Mouse (Mus musculus) forebrain, embryonic 16.5 days (tissue): ENCODE measurements around the gene Armc2. TPM values are rescaled to one million over a fixed set of nuclear protein-coding genes. Genes with fewer than 3 reads are reported as not detected.
A peak's percentile ranks its signal among the peaks of the same experiment; 100 is the strongest.

Experiments
- ATAC-seq: fragments of 200-750 bp; cut with Nextera tagmentation; 2 replicates; pipeline ENCODE4 v1.8.0; 2017; ENCODE audit warnings: mild to moderate bottlenecking, moderate library complexity
- H3K27ac ChIP-seq: fragments of 300-500 bp; sonication (generic); 2 replicates; pipeline ENCODE4 v1.5.1; 2014; ENCODE audit warnings: low read length, control low read depth
- H3K27me3 ChIP-seq: fragments of 300-500 bp; sonication (generic); replicated peaks from 2 replicates; pipeline ENCODE4 v1.6.1; 2014; ENCODE audit warnings: low read length; ENCODE audit not compliant: control insufficient read depth, insufficient read depth
- H3K36me3 ChIP-seq: fragments of 300-500 bp; sonication (generic); 2 replicates; pipeline ENCODE4 v1.6.1; 2014; ENCODE audit not compliant: control insufficient read depth, insufficient read depth
- H3K4me1 ChIP-seq: fragments of 300-500 bp; sonication (generic); replicated peaks from 2 replicates; pipeline ENCODE4 v1.6.1; 2014; ENCODE audit warnings: low read length; ENCODE audit not compliant: control insufficient read depth, insufficient read depth
- H3K4me2 ChIP-seq: fragments of 300-500 bp; sonication (generic); 2 replicates; pipeline ENCODE4 v1.6.1; 2014; ENCODE audit warnings: mild to moderate bottlenecking, low read length, control low read depth
- H3K4me3 ChIP-seq: fragments of 300-500 bp; sonication (generic); replicated peaks from 2 replicates; pipeline ENCODE4 v1.5.1; 2014; ENCODE audit warnings: mild to moderate bottlenecking, low read length, control low read depth
- H3K9ac ChIP-seq: fragments of 300-500 bp; sonication (generic); replicated peaks from 2 replicates; pipeline ENCODE4 v1.6.1; 2014; ENCODE audit warnings: low read depth, low read length, control low read depth
- H3K9me3 ChIP-seq: fragments of 300-500 bp; sonication (generic); 2 replicates; pipeline ENCODE4 v1.6.1; 2016; ENCODE audit warnings: low read length; ENCODE audit not compliant: control insufficient read depth
- WGBS: fragments of 180-500 bp; shearing (Covaris S2); extraction: QIAGEN DNeasy Blood & Tissue Kit; methylation state at CpG from one replicate; pipeline ENCODE4 v1.1.7; 2014; 5-methylcytosine and 5-hydroxymethylcytosine counted together
- polyA plus RNA-seq: library from polyadenylated mRNA; unstranded; fragments of >200 nt; fragmentation: Nextera tagmentation; extraction: Ambion mirVana; gene quantifications from 2 replicates; pipeline ENCODE4 v1.2.1, GENCODE M21; 2015

Gene Armc2
- polyA plus RNA-seq, 1 experiment from 2014 or later: 8.2 TPM

DNA sequence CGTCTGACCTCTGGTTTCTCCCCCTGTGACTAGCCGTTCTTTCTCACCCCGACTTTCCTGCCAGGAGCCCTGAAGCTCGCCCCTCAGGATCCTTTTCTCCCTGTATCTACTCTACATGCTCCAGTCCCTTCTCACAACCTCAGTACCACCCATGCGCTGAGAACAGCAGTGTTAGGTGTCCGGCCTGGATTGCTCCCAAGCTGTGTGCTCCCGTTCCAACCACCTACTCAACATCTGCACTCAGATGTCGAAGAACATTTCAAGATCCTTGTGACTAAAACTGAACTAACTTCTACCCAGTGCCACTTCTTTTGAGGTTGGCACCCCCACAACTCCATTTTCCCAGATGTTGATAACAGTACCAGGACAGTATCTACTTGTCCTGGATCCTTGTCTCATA is 30.4 kb upstream of the Armc2 start:
- Histone ChIP-seq H3K4me2 (no peak overlapping the region), H3K27me3 (no peaks in the 10 kb centered on the region), H3K4me1 (no peaks in the 10 kb centered on the region), H3K9ac (no peak overlapping the region), H3K4me3 (no peak overlapping the region), H3K9me3 (no peaks in the 10 kb centered on the region), H3K27ac (no peak overlapping the region), H3K36me3 (no peaks in the 10 kb centered on the region)
- WGBS: 93% methylated on average over 8 of the region's 8 CpGs
- no peak for ATAC-seq

DNA sequence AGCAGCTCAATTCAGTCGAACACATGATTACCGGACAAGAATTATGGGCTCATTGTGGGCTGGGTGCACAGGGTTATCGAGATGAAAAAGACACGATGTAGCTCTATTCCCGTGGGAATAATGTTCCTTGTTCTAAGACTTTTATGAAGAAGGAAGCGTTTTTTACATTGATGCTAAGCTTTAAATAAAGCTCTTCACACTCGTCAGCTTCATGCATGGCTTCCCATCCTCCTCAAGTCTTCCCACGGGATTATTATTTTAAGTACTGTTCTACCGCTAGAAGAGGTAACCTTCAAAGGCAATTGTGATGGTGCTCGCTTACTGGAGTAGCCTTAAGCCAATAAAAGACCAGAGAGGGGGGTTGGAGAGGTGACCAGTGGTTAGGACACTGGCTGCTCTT is 26.3 kb upstream of the Armc2 start:
- Histone ChIP-seq H3K4me3 (no peak overlapping the region), H3K9ac (no peak overlapping the region), H3K4me2 (no peak overlapping the region), H3K27me3 (no peaks in the 10 kb centered on the region), H3K9me3 (no peaks in the 10 kb centered on the region), H3K27ac (no peak overlapping the region), H3K4me1 (no peaks in the 10 kb centered on the region), H3K36me3 (no peaks in the 10 kb centered on the region)
- WGBS: 82% methylated on average over 10 of the region's 10 CpGs
- ATAC-seq: no peak

DNA sequence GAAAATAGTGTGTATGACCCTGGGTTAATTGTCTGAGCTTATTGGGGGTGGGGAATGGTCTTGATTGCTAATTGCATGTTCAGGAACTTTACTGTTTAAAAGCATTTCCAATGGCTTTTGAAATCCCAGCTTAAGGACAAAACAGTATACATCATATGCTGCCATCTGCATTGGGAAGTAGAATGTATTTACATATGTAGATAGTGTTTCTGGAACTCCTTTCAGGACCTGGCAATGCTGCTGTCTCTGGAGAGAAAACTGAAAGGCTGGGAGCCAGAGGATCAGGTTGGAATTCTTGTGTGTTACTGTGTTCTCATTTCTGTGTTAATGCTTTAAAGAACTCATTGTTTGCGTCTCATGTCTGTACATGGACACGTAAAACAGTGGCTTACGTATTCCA is 25.1 kb upstream of the Armc2 start:
- Histone ChIP-seq H3K4me2 (no peak overlapping the region), H3K4me3 (no peak overlapping the region), H3K9ac (no peak overlapping the region), H3K27me3 (no peaks in the 10 kb centered on the region), H3K9me3 (no peaks in the 10 kb centered on the region), H3K36me3 (no peaks in the 10 kb centered on the region), H3K27ac (no peak overlapping the region), H3K4me1 (no peaks in the 10 kb centered on the region)
- 88% methylated on average over 3 of the region's 3 CpGs for WGBS
- ATAC-seq: no peak

DNA sequence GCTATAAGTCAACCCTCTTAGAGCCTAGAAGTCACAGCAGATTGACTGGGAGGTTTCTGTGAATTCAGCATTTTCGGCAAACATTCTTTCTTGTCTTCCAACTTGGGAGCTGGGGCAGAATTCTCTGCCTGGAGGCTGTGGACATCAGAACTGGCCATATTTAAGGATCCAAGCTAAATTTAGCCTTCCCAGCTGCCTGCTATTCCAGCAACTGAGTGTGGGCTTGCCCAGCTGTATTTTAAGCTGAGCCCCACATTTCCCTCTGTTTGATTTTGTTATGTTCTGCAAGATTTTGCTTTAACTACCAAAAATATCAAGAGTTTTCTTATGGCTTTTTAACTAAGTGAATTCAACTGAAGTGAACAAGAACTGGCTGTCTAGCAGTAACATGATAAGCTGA is 24.6 kb upstream of the Armc2 start:
- WGBS: 82% methylated on average over 1 of the region's 1 CpGs
- no peak for ATAC-seq
- Histone ChIP-seq H3K36me3 (no peaks in the 10 kb centered on the region), H3K4me3 (no peak overlapping the region), H3K9me3 (no peaks in the 10 kb centered on the region), H3K27ac (no peak overlapping the region), H3K9ac (no peak overlapping the region), H3K27me3 (no peaks in the 10 kb centered on the region), H3K4me2 (no peak overlapping the region), H3K4me1 (no peaks in the 10 kb centered on the region)

DNA sequence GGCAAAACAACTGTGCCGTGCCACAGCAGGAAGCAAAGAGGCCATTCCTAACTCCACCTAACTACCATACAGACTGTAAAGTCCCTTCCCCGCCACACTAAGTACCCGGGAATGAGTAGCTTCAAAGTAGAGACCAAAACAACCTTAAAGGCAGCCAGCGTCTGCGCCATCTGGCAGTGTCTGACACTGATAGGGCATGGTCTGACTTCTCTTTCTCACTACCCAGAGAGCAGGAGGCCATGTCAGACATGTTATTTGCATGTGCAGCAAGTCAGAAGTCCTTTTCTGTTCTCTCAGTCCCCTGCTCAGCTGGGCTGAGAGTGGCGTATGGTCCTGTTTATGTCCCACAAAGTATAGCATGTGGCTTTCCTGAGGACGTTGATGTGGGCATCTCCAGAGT is 23.8 kb upstream of the Armc2 start:
- H3K27ac ChIP-seq: no peak overlapping the region
- no peaks in the 10 kb centered on the region for H3K27me3 ChIP-seq
- no peak for ATAC-seq
- no peak overlapping the region for H3K4me3 ChIP-seq
- H3K9me3 ChIP-seq: no peaks in the 10 kb centered on the region
- H3K4me1 ChIP-seq: no peaks in the 10 kb centered on the region
- H3K4me2 ChIP-seq: no peak overlapping the region
- no peaks in the 10 kb centered on the region for H3K36me3 ChIP-seq
- no peak overlapping the region for H3K9ac ChIP-seq
- 72% methylated on average over 7 of the region's 7 CpGs for WGBS

DNA sequence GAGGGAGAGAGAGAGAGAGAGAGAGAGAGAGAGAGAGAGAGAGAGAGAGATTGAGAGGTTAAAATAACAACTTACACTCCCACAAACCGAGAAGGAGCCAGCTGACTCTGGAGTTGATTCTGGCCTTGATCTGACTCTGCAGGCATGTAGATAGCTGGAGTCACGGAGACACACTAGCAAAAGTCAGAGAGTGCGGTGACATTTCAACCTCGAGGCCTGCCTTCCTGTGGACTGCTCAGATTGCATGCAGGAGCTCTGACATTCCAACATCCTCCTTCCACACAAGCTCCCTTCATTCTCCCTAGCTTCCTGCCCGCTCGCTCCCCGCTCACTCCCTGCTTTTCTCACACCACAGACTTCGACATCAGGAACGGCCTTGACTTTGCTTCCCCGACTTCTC is 20.3 kb upstream of the Armc2 start:
- Histone ChIP-seq H3K36me3 (no peaks in the 10 kb centered on the region), H3K27me3 (no peaks in the 10 kb centered on the region), H3K9ac (no peak overlapping the region), H3K27ac (no peak overlapping the region), H3K4me2 (no peak overlapping the region), H3K4me3 (no peak overlapping the region), H3K9me3 (no peaks in the 10 kb centered on the region), H3K4me1 (no peaks in the 10 kb centered on the region)
- no peak for ATAC-seq
- WGBS: 72% methylated on average over 10 of the region's 10 CpGs

DNA sequence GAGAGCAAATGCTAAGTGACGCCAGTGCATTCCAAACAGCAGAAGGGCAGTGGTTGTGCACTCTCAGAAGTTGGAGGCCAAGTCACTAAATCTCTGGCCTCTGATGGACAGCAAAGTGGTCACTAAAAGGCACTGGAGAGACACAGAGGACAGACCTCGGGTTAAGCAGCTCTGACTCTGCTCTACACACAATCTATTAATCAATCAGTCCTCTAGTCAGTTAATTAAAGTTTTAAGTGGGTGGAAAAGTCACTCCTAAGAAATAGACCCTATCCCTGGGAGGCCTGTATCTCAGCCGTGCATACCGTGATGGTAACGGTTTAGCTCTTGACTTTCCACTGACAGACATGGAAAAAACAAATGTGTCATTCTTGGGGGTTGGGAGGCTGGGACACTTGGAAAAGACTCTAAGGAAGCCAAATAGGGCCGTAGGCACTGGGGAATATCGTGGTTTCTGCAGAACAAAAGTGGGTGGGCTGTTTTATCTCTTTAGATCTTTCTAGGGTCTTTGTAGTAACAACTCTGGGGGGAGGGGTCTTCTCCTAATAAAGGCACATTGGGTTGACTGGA is 19.1 kb upstream of the Armc2 start:
- 48% methylated on average over 7 of the region's 7 CpGs for WGBS

DNA sequence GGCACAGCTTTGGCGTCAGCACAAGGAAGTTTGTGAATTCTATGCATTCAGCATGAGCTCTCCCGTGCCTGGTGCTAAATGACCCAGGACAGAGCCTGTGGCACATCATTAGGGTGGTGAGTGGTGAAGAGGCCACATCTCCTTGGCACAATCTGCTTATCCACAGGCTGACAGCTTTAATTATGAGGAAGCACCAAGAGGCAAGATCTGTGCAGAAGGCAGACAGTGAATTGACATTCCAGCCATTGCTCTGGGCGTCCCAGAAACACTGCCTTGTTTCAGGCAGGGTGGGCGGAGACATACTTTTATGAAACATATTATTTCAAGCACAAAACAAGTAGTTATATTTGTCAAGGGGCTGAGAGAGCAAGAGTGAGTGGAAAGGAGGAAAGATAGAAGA is 18.6 kb upstream of the Armc2 start:
- Histone ChIP-seq H3K9me3 (no peaks in the 10 kb centered on the region), H3K4me2 (no peak overlapping the region), H3K4me3 (no peak overlapping the region), H3K27me3 (no peaks in the 10 kb centered on the region), H3K4me1 (no peaks in the 10 kb centered on the region), H3K36me3 (no peaks in the 10 kb centered on the region), H3K27ac (no peak overlapping the region), H3K9ac (no peak overlapping the region)
- ATAC-seq: no peak
- whole genome bisulfite sequencing: 47% methylated on average over 4 of the region's 4 CpGs

More for the DNA sequence above, 19.1 kb upstream of the Armc2 start:
- H3K4me1 ChIP-seq: no peaks in the 10 kb centered on the region
- ATAC-seq: no peak
- H3K27ac ChIP-seq: no peak overlapping the region
- no peak overlapping the region for H3K4me2 ChIP-seq
- no peaks in the 10 kb centered on the region for H3K36me3 ChIP-seq
- H3K9ac ChIP-seq: no peak overlapping the region
- no peaks in the 10 kb centered on the region for H3K27me3 ChIP-seq
- no peak overlapping the region for H3K4me3 ChIP-seq
- no peaks in the 10 kb centered on the region for H3K9me3 ChIP-seq

DNA sequence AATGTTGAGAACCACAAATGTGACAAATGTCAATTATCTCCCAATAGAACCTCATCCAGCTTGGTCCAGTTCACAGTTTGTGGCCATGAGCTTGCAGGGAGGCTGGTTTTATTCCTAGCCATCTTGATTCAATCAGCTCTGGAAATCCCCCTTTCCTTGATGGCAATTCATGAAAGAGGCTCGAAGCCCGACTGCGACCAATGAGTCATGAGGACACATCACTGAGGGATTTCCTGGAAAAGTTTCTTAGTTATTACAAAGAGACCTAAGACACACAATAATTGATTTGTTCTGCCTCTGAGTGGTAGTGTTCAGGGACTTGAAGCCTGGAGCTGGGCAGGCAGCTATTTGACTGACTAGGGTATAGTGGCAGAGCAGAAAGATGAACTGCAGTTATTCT is 15.3 kb upstream of the Armc2 start:
- Histone ChIP-seq H3K27ac (no peak overlapping the region), H3K9me3 (no peaks in the 10 kb centered on the region), H3K27me3 (no peaks in the 10 kb centered on the region), H3K36me3 (no peaks in the 10 kb centered on the region), H3K4me1 (peaks cover 3% of the 10 kb centered on the region), H3K9ac (no peak overlapping the region), H3K4me2 (no peak overlapping the region), H3K4me3 (no peak overlapping the region)
- 85% methylated on average over 3 of the region's 3 CpGs for WGBS
- no peak for ATAC-seq

DNA sequence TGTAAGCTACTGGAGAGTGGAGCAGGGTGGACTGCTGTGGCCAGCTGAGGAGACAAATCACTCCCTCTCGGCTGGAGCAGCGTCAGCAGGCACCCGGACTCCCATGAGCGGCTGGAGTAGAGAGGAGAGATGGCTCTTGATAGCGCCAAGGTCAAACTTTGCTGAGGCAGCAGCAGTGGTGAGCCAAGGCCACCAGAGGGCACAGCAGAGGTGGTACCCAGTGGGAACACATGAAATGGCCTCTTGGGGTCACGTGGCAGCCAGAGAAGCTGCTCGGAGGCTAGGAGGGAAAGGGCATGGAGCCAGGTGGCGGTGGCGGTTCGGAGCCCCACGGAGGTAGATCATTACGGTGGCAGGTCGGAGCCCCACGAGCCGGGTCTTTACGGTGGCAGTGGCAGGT is 12.8 kb upstream of the Armc2 start:
- Histone ChIP-seq H3K9me3 (no peaks in the 10 kb centered on the region), H3K36me3 (no peaks in the 10 kb centered on the region), H3K27ac (no peak overlapping the region), H3K27me3 (no peaks in the 10 kb centered on the region), H3K4me2 (peak overlapping the region; percentile 39), H3K4me1 (peaks cover 3% of the 10 kb centered on the region), H3K9ac (no peak overlapping the region), H3K4me3 (no peak overlapping the region)
- whole genome bisulfite sequencing: 12% methylated on average over 16 of the region's 16 CpGs
- ATAC-seq: 0 out of 2 replicates have a peak, but pooled peaks have one; percentile 38
